Mouse (Mus musculus): ENCODE results near the gene Atrx. TPM values are rescaled to one million over a fixed set of nuclear protein-coding genes. Genes with fewer than 3 reads are reported as not detected.
"Not testable (repeated sequence)": the region's sequence is repeated elsewhere in the genome, so short reads cannot be mapped to it uniquely, and the experiment has no call there.

Gene Atrx
- 125 and 141 TPM in 2 replicates for polyA plus RNA-seq (2015; fragmentation: Nextera tagmentation; extraction: Ambion mirVana)

DNA sequence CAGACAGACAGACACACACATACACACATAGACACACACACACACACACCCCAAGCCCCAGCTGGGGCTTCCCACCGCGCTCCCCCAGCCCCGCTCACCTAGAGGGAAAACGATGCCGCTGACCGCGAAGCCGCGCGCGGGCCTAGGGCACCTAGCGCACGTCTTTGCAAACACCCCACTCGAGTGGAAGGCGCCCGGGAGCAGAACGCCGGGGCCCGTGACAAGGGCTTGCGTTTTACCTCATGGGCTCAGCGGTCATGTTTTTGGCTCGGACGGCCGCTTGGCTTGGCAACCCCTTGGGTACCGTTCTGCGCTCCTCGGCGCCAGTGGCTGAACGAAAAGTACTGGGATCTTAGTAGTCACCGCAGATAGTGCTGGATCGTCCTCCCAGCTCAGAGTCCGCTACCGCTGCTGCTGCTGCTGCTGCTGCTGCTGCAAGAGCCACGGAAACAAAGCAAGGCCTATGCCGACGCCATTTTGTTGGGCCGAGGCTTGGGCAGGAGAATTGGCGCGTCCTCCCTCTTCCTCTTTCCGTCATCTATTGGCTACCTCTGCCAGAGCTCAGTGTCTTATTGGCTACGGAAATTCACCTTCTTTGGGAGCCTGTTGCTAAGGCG lies at the start of gene Atrx:
Gene Atrx (minus strand): TSS at position 543 of the 617 bp plus-strand sequence.
- TF ChIP-seq CTCF (IDR thresholded peaks at IDR 0.05; ENCODE audit: low read depth): no peak
- Histone ChIP-seq H3K36me3 (ENCODE audit: insufficient read depth, low read length) (no peaks in the 10 kb centered on the region), H3K4me3 (replicated peaks; ENCODE audit: low read depth, low read length) (peak within 1 kb of the TSS; percentile 62), H3K4me1 (replicated peaks; ENCODE audit: insufficient read depth, low read length) (no peaks in the 10 kb centered on the region), H3K9me3 (replicated peaks; ENCODE audit: low read length) (no peaks in the 10 kb centered on the region), H3K4me2 (ENCODE audit: low read length) (peak within 1 kb of the TSS; percentile 48), H3K27me3 (ENCODE audit: insufficient read depth, low read length) (no peaks in the 10 kb centered on the region), H3K27ac (peak within 1 kb of the TSS; percentile 94), H3K9ac (ENCODE audit: low read depth, low read length) (peak within 1 kb of the TSS; percentile 86)
- WGBS: 28% methylated on average over 42 of the region's 42 CpGs
- peak; percentile 93 for ATAC-seq (replicated peaks; ENCODE audit: low FRiP score, low read depth)
- DNase-seq (ENCODE audit: low spot score): peak; percentile 93

DNA sequence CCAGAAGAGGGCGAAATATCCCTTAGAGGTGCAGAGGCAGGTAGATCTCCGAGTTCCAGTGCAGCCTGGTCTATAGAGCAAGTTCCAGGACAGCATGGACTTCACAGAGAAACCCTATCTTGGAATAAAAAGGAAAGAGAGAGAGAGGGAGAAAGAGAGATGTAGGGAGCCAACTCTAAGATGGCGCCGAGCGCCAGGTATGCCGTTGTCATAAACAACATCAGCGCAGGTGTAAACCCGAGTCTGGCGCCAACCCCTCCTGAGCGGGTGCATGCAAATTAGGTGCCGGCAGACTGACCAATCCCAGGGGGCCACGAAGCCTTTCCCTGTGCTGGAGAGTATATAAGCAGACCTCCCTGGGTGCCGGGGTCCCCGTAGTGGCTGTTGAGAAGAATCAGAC lies 27.9 kb upstream of the Atrx start:
- DNase-seq (ENCODE audit: low spot score); ATAC-seq (replicated peaks; ENCODE audit: low FRiP score, low read depth); H3K4me1 ChIP-seq (replicated peaks; ENCODE audit: insufficient read depth, low read length); H3K9ac ChIP-seq (ENCODE audit: low read depth, low read length); H3K4me3 ChIP-seq (replicated peaks; ENCODE audit: low read depth, low read length); H3K9me3 ChIP-seq (replicated peaks; ENCODE audit: low read length); H3K36me3 ChIP-seq (ENCODE audit: insufficient read depth, low read length); H3K4me2 ChIP-seq (ENCODE audit: low read length); H3K27me3 ChIP-seq (ENCODE audit: insufficient read depth, low read length); H3K27ac ChIP-seq: not testable (repeated sequence)
- whole genome bisulfite sequencing: 78% methylated on average over 14 of the region's 14 CpGs

DNA sequence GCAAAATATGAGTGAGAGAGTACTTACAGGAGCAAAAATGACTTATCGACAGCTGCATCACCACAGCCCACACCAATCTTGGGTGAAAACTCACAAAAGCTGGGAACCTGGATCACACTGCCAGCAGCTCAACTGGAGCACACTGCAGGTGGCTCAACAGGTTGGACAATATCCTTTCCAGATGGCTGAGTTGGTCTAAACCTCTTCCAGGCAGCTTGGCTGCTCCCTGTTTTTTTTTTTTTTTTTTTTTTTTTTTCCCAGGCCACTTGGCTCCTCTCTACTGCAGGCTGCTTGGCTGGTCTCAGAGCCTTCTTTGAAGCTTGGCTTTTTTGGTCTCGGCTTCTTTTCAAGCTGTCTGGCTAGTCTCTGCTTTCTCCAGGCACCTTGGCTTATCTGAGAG lies 24.8 kb upstream of the Atrx start:
- no peak overlapping the region for H3K4me3 ChIP-seq (replicated peaks; ENCODE audit: low read depth, low read length)

DNA sequence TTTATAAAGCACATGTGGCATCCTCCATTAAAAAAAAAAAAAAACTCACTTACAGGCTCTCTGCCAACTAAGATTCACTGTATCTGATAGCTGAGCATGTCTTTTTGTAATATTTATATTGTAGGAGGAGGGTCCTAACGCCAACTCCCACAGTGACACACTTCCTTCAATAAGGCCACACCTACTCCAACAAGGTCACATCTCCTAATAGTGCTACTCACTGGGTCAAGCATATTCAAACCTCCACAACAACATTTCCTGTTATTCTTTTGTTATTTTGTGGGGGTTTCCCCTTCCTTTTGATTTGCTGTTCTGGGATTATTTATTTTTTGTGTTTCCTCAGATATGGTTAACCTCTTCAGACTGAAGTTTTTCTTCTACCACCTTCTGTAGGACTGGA lies 17.2 kb upstream of the Atrx start:
- no peak overlapping the region for H3K4me3 ChIP-seq (replicated peaks; ENCODE audit: low read depth, low read length)
- no peak for TF ChIP-seq CTCF (IDR thresholded peaks at IDR 0.05; ENCODE audit: low read depth)
- ATAC-seq (replicated peaks; ENCODE audit: low FRiP score, low read depth) (no peak), DNase-seq (ENCODE audit: low spot score) (no peak)
- H3K27me3 ChIP-seq (ENCODE audit: insufficient read depth, low read length): no peaks in the 10 kb centered on the region
- no peak overlapping the region for H3K4me2 ChIP-seq (ENCODE audit: low read length)
- H3K9ac ChIP-seq (ENCODE audit: low read depth, low read length): no peak overlapping the region
- H3K27ac ChIP-seq: no peak overlapping the region
- no peaks in the 10 kb centered on the region for H3K4me1 ChIP-seq (replicated peaks; ENCODE audit: insufficient read depth, low read length)
- no peaks in the 10 kb centered on the region for H3K9me3 ChIP-seq (replicated peaks; ENCODE audit: low read length)
- no peaks in the 10 kb centered on the region for H3K36me3 ChIP-seq (ENCODE audit: insufficient read depth, low read length)
- WGBS: 60% methylated on average over 1 of the region's 1 CpGs

More for the DNA sequence above, 24.8 kb upstream of the Atrx start:
- ATAC-seq (replicated peaks; ENCODE audit: low FRiP score, low read depth) (no peak), DNase-seq (ENCODE audit: low spot score) (no peak)
- Histone ChIP-seq H3K9ac (ENCODE audit: low read depth, low read length) (no peak overlapping the region), H3K4me1 (replicated peaks; ENCODE audit: insufficient read depth, low read length) (no peaks in the 10 kb centered on the region), H3K9me3 (replicated peaks; ENCODE audit: low read length) (no peaks in the 10 kb centered on the region), H3K27ac (no peak overlapping the region), H3K4me2 (ENCODE audit: low read length) (no peak overlapping the region), H3K27me3 (ENCODE audit: insufficient read depth, low read length) (no peaks in the 10 kb centered on the region), H3K36me3 (ENCODE audit: insufficient read depth, low read length) (no peaks in the 10 kb centered on the region)
- 79% methylated on average over 2 of the region's 2 CpGs for WGBS
- TF ChIP-seq CTCF (IDR thresholded peaks at IDR 0.05; ENCODE audit: low read depth): no peak

DNA sequence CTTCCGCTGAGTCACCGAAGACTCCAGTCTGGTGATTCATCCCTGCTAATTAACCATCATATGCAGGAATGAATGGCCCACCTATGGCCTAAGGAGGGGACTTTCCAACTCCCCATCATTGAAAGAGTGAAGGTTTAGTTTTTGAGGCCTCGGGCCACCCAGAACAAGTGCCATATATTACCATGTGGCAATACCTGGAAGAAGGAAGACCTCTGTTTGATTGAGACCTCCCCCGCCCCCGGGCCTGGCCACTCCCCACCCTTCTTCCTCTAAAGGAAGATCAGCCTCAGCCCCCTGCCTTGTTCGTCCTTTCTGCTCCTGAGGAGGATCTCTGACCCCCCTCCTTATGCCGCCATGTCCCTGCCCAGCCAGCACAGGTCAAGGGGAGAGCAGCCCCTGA lies 10.0 kb upstream of the Atrx start:
- 90% methylated on average over 7 of the region's 7 CpGs for whole genome bisulfite sequencing
- ATAC-seq (replicated peaks; ENCODE audit: low FRiP score, low read depth) (no peak), DNase-seq (ENCODE audit: low spot score) (no peak)
- no peak overlapping the region for H3K4me2 ChIP-seq (ENCODE audit: low read length)
- no peak for TF ChIP-seq CTCF (IDR thresholded peaks at IDR 0.05; ENCODE audit: low read depth)
- no peaks in the 10 kb centered on the region for H3K27me3 ChIP-seq (ENCODE audit: insufficient read depth, low read length)
- no peak overlapping the region for H3K4me3 ChIP-seq (replicated peaks; ENCODE audit: low read depth, low read length)
- H3K4me1 ChIP-seq (replicated peaks; ENCODE audit: insufficient read depth, low read length): no peaks in the 10 kb centered on the region
- no peaks in the 10 kb centered on the region for H3K9me3 ChIP-seq (replicated peaks; ENCODE audit: low read length)
- no peaks in the 10 kb centered on the region for H3K36me3 ChIP-seq (ENCODE audit: insufficient read depth, low read length)
- H3K9ac ChIP-seq (ENCODE audit: low read depth, low read length): no peak overlapping the region
- H3K27ac ChIP-seq: no peak overlapping the region

DNA sequence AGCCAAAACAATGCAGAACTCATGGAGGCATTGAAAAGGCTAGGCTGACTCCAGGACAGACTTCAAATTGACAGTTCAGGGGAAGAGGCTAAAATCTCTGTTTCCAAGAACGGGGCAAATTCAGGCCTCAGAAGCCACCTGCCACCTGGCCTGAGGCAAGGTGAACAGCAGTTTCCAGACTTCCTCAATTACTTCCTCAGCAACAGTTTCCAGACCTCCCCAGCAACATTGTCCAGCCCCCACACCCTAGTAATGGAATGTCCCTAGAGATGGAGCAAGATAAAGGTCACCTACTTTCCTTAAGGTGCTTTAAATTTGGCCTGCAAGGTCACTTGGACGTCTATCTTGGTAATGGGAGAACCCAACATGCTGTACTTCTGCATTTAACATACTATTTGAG lies 8.5 kb upstream of the Atrx start:
- Histone ChIP-seq H3K36me3 (ENCODE audit: insufficient read depth, low read length) (no peaks in the 10 kb centered on the region), H3K27ac (no peak overlapping the region), H3K4me1 (replicated peaks; ENCODE audit: insufficient read depth, low read length) (no peaks in the 10 kb centered on the region), H3K4me2 (ENCODE audit: low read length) (no peak overlapping the region), H3K9me3 (replicated peaks; ENCODE audit: low read length) (no peaks in the 10 kb centered on the region), H3K9ac (ENCODE audit: low read depth, low read length) (no peak overlapping the region), H3K4me3 (replicated peaks; ENCODE audit: low read depth, low read length) (no peak overlapping the region), H3K27me3 (ENCODE audit: insufficient read depth, low read length) (no peaks in the 10 kb centered on the region)
- no peak for DNase-seq (ENCODE audit: low spot score)
- no peak for ATAC-seq (replicated peaks; ENCODE audit: low FRiP score, low read depth)
- 60% methylated on average over 2 of the region's 2 CpGs for WGBS
- TF ChIP-seq CTCF (IDR thresholded peaks at IDR 0.05; ENCODE audit: low read depth): no peak

DNA sequence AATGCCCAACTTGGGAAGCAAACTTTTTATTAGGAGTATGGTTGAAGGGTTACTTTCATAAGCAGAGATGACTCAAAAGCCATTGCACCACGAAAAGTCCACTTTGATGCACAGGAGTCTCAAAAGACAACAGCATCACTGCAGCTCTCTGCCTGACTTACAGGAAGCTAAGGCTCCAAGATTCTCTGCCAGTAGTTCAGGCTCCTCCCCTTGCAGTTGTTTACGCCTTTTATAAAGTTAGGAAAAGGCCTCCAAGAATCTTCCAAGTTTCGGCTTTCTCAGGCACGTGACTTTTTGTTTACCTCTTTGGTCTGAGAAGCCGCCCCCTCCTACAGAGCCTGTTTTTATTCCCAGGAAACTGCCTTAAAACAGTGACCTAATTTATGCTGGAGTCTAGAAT lies 5.1 kb upstream of the Atrx start:
- H3K4me1 ChIP-seq (replicated peaks; ENCODE audit: insufficient read depth, low read length): no peaks in the 10 kb centered on the region
- ATAC-seq (replicated peaks; ENCODE audit: low FRiP score, low read depth) (no peak), DNase-seq (ENCODE audit: low spot score) (peak; percentile 70)
- H3K27me3 ChIP-seq (ENCODE audit: insufficient read depth, low read length): no peaks in the 10 kb centered on the region
- H3K27ac ChIP-seq: no peak overlapping the region
- TF ChIP-seq CTCF (IDR thresholded peaks at IDR 0.05; ENCODE audit: low read depth): no peak
- H3K4me3 ChIP-seq (replicated peaks; ENCODE audit: low read depth, low read length): no peak overlapping the region
- no peak overlapping the region for H3K9ac ChIP-seq (ENCODE audit: low read depth, low read length)
- H3K9me3 ChIP-seq (replicated peaks; ENCODE audit: low read length): no peaks in the 10 kb centered on the region
- 61% methylated on average over 5 of the region's 5 CpGs for WGBS
- H3K36me3 ChIP-seq (ENCODE audit: insufficient read depth, low read length): no peaks in the 10 kb centered on the region
- H3K4me2 ChIP-seq (ENCODE audit: low read length): no peak overlapping the region
